Mouse (Mus musculus) embryonic fibroblast, embryonic 13.5 days (primary cell): ENCODE data around the gene Rpusd1. TPM values are rescaled to one million over a fixed set of nuclear protein-coding genes. Genes with fewer than 3 reads are reported as not detected.
A peak's percentile ranks its signal among the peaks of the same experiment; 100 is the strongest.

Experiments
- H3K27ac ChIP-seq: 2 replicates; pipeline ENCODE4 v1.5.1; 2012; ENCODE audit warnings: low read length, control low read depth, inconsistent platforms; ENCODE audit not compliant: insufficient read depth
- H3K4me1 ChIP-seq: 2 replicates; pipeline ENCODE4 v1.6.1; 2011; ENCODE audit warnings: low read length; ENCODE audit not compliant: control insufficient read depth, insufficient read depth
- H3K4me3 ChIP-seq: 2 replicates; pipeline ENCODE4 v1.5.1; 2011; ENCODE audit warnings: mild to moderate bottlenecking, control low read depth, low read length; ENCODE audit not compliant: insufficient read depth
- CTCF ChIP-seq: IDR thresholded peaks from 2 replicates; pipeline ENCODE4 v1.5.1; 2011; ENCODE audit warnings: mild to moderate bottlenecking, control low read depth, low read length, moderate library complexity, borderline replicate concordance; ENCODE audit not compliant: insufficient read depth
- POLR2A ChIP-seq: IDR thresholded peaks from 2 replicates; pipeline ENCODE4 v1.6.1; 2011; ENCODE audit warnings: low read depth, mild to moderate bottlenecking, control low read depth, low read length, moderate library complexity
- polyA plus RNA-seq: library from polyadenylated mRNA; stranded (reverse); fragments of >200 nt; gene quantifications from 2 replicates; pipeline ENCODE4 v1.2.4, GENCODE M21; 2011; ENCODE audit warnings: low read depth; ENCODE audit not compliant: missing spikeins, insufficient read length

Gene Rpusd1
- polyA plus RNA-seq, 1 experiment, result 10.0 TPM

GRCm38 (mm10) chr17:25755627-25756377, 28.3 kb downstream of the Rpusd1 start:
- peak overlapping the region; percentile 49 for H3K27ac ChIP-seq
- TF ChIP-seq CTCF (no peak), POLR2A (no peak)
- no peak overlapping the region for H3K4me3 ChIP-seq
- H3K4me1 ChIP-seq, result peaks cover 18% of the 10 kb centered on the region

- TF ChIP-seq POLR2A, result no peak
- no peak for TF ChIP-seq CTCF
- Histone ChIP-seq H3K4me1 (peaks cover 15% of the 10 kb centered on the region), H3K27ac (peak overlapping the region; percentile 76), H3K4me3 (no peak overlapping the region)
These were observed 29.1 kb downstream of the Rpusd1 start for GRCm38 (mm10) chr17:25756378-25757242.

GRCm38 (mm10) chr17:25757691-25758090, 30.2 kb downstream of the Rpusd1 start:
- H3K4me1 ChIP-seq, result peaks cover 15% of the 10 kb centered on the region
- no peak overlapping the region for H3K4me3 ChIP-seq
- TF ChIP-seq POLR2A (no peak), CTCF (no peak)
- peak overlapping the region; percentile 76; the same call in 1 of the 2 replicates for H3K27ac ChIP-seq

GRCm38 (mm10) chr17:25760148-25760547, 32.7 kb downstream of the Rpusd1 start:
- TF ChIP-seq POLR2A, result no peak
- no peak for TF ChIP-seq CTCF
- H3K4me1 ChIP-seq, result peaks cover 15% of the 10 kb centered on the region
- no peak overlapping the region for H3K27ac ChIP-seq
- no peak overlapping the region for H3K4me3 ChIP-seq

GRCm38 (mm10) chr17:25761561-25761970, 34.1 kb downstream of the Rpusd1 start:
- Histone ChIP-seq H3K4me3 (no peak overlapping the region), H3K27ac (no peak overlapping the region), H3K4me1 (peaks cover 7% of the 10 kb centered on the region)
- no peak for TF ChIP-seq POLR2A
- TF ChIP-seq CTCF, result no peak

- H3K4me1 ChIP-seq, result no peaks in the 10 kb centered on the region
- H3K4me3 ChIP-seq, result no peak overlapping the region
- no peak overlapping the region for H3K27ac ChIP-seq
- TF ChIP-seq CTCF (no peak), POLR2A (no peak)
These were observed 35.1 kb downstream of the Rpusd1 start for GRCm38 (mm10) chr17:25762591-25762990.

- TF ChIP-seq CTCF (no peak), POLR2A (no peak)
- H3K4me3 ChIP-seq, result no peak overlapping the region
- no peaks in the 10 kb centered on the region for H3K4me1 ChIP-seq
- H3K27ac ChIP-seq, result no peak overlapping the region
These were observed 38.4 kb downstream of the Rpusd1 start for GRCm38 (mm10) chr17:25765886-25766285.

GRCm38 (mm10) chr17:25769331-25769730, 41.9 kb downstream of the Rpusd1 start:
- Histone ChIP-seq H3K27ac (no peak overlapping the region), H3K4me1 (no peaks in the 10 kb centered on the region), H3K4me3 (no peak overlapping the region)
- no peak for TF ChIP-seq POLR2A
- no peak for TF ChIP-seq CTCF

- Histone ChIP-seq H3K4me3 (peak within 1 kb of the TSS; percentile 62), H3K27ac (no peak within 1 kb of the TSS), H3K4me1 (no peaks in the 10 kb centered on the region)
- TF ChIP-seq CTCF (peak; percentile 90), POLR2A (peak; percentile 88)
These were observed 46.2 kb downstream of the Rpusd1 start, which contains the start of gene Narfl for GRCm38 (mm10) chr17:25773549-25774120. Narfl (plus strand) TSS chr17:25773776.
